ENCODE assay signal across 8 mouse cellular contexts in the genomic region with DNA sequence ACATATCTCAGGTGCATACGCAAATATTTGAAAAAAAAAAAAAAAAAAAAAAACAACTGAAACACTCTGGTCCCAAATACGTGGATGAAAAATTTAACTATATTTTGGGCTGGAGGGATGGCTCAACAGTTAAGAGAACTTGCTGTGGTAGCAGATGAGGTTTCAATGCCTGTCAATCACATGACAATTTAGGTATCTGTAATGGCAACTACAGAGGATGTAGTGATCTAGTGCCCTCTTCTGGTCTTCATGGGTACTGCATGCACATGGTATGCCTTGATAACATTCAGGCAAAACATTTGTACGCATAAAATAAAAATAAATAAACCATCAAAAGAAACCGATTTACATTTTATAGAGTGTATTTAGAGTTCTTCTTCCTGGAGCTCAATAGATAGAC. TPM values are rescaled to one million over a fixed set of nuclear protein-coding genes. Genes with fewer than 3 reads are reported as not detected.
DNase-seq lines count a peak whose midpoint lies in the region; ATAC-seq and TF ChIP-seq lines count a peak whose summit lies in the region.

No protein-coding gene starts in this region.

- no peak overlapping the region for H3K9ac ChIP-seq in liver, adult 2 months (ENCODE audit: low read depth, low read length)
- no peak overlapping the region for H3K9ac ChIP-seq in liver, embryonic 11.5 days (ENCODE audit: low read depth, low read length)
- no peak overlapping the region for H3K9ac ChIP-seq in hindbrain, postnatal 0 days (replicated peaks; ENCODE audit: low read length)

- no peak overlapping the region; the same call in 1 of the 2 replicates for H3K4me2 ChIP-seq in liver, embryonic 11.5 days
- H3K4me2 ChIP-seq in hindbrain, postnatal 0 days (ENCODE audit: low read depth, low read length) = no peak overlapping the region

- no peaks in the 10 kb centered on the region; the same call in 1 of the 2 replicates for H3K4me1 ChIP-seq in liver, adult 2 months (ENCODE audit: control insufficient read depth, insufficient read depth, low read length)
- H3K4me1 ChIP-seq in liver, embryonic 11.5 days (replicated peaks; ENCODE audit: control insufficient read depth, insufficient read depth, low read length) = peaks cover 9% of the 10 kb centered on the region; the same call in 1 of the 2 replicates
- H3K4me1 ChIP-seq in hindbrain, postnatal 0 days (ENCODE audit: insufficient read depth, low read length) = peaks cover 8% of the 10 kb centered on the region; the same call in 1 of the 2 replicates

- no peaks in the 10 kb centered on the region; the same call in 1 of the 2 replicates for H3K27me3 ChIP-seq in liver, adult 2 months (ENCODE audit: control insufficient read depth, insufficient read depth, low read length)
- no peaks in the 10 kb centered on the region for H3K27me3 ChIP-seq in liver, embryonic 11.5 days (replicated peaks; ENCODE audit: control insufficient read depth, insufficient read depth, low read length)
- H3K27me3 ChIP-seq in hindbrain, postnatal 0 days (ENCODE audit: insufficient read depth, low read length) = no peaks in the 10 kb centered on the region

- peak; percentile 33 for TF ChIP-seq CTCF in liver, adult 2 months (IDR thresholded peaks at IDR 0.05; ENCODE audit: low read depth, low read length)
- peak; percentile 79 for TF ChIP-seq CTCF in hindbrain, postnatal 0 days (IDR thresholded peaks at IDR 0.05; ENCODE audit: low read depth)

- no peaks in the 10 kb centered on the region for H3K9me3 ChIP-seq in liver, embryonic 11.5 days (ENCODE audit: control insufficient read depth, low read length)
- no peaks in the 10 kb centered on the region for H3K9me3 ChIP-seq in hindbrain, postnatal 0 days (ENCODE audit: low read length)

- H3K36me3 ChIP-seq in liver, adult 2 months (ENCODE audit: control insufficient read depth, insufficient read depth, low read length) = no peaks in the 10 kb centered on the region
- no peaks in the 10 kb centered on the region for H3K36me3 ChIP-seq in liver, embryonic 11.5 days (ENCODE audit: control insufficient read depth, insufficient read depth, low read length)
- H3K36me3 ChIP-seq in hindbrain, postnatal 0 days (ENCODE audit: insufficient read depth, low read length) = no peaks in the 10 kb centered on the region

- no peaks in the 10 kb centered on the region for H3K79me2 ChIP-seq in liver, adult 2 months (ENCODE audit: control insufficient read depth, insufficient read depth, low read length)

- no peak for TF ChIP-seq POLR2A in liver, adult 2 months (IDR thresholded peaks at IDR 0.05; ENCODE audit: extremely low read depth, insufficient read depth, low read length)

- peak; percentile 13 to 21 for DNase-seq in cerebellum, postnatal 36 days
- DNase-seq in cerebellum, adult 8-10 months = no peak
- peak; percentile 40 for DNase-seq in liver, adult 2 months (ENCODE audit: extremely low read depth, low read depth, low spot score)
- no peak for DNase-seq in liver, embryonic 11.5 days (ENCODE audit: low spot score)
- DNase-seq in adrenal gland, postnatal 10 days = peak; percentile 76
- DNase-seq in hindbrain, postnatal 0 days (ENCODE audit: low spot score) = peak; percentile 63
- DNase-seq in lung, postnatal 25 days (ENCODE audit: low spot score) = peak; percentile 48
- no peak for DNase-seq in frontal cortex, postnatal 10 days (ENCODE audit: low spot score in 2 of 2)

- H3K27ac ChIP-seq in liver, adult 2 months (replicated peaks; ENCODE audit: insufficient read depth, low read depth, low read length) = no peak overlapping the region
- H3K27ac ChIP-seq in liver, embryonic 11.5 days (ENCODE audit: low read depth, low read length) = no peak overlapping the region
- H3K27ac ChIP-seq in hindbrain, postnatal 0 days = no peak overlapping the region

- WGBS in liver, adult 2 months = 67% methylated on average over 4 of the region's 4 CpGs
- WGBS in liver, embryonic 11.5 days = 70% methylated on average over 4 of the region's 4 CpGs
- WGBS in hindbrain, postnatal 0 days = 80% methylated on average over 4 of the region's 4 CpGs

- H3K4me3 ChIP-seq in liver, adult 2 months (ENCODE audit: insufficient read depth, low read depth, low read length) = no peak overlapping the region
- no peak overlapping the region for H3K4me3 ChIP-seq in liver, embryonic 11.5 days (ENCODE audit: low read depth, low read length)
- H3K4me3 ChIP-seq in hindbrain, postnatal 0 days (ENCODE audit: low read length) = no peak overlapping the region

- no peak for ATAC-seq in liver, embryonic 11.5 days (replicated peaks; ENCODE audit: low FRiP score)
- ATAC-seq in hindbrain, postnatal 0 days = no peak

RNA-seq across cellular contexts. Expression of gene Llph, which starts 43.9 kb away (rescaled TPM):
- total RNA-seq in liver, adult 2 months (2014; rRNA removed) = 10.5 and 15.2 TPM in 2 replicates
- polyA plus RNA-seq in liver, adult 2 months (2012; rRNA removed) = 4.0 and 4.9 TPM in 2 replicates
- 86.5 and 92.3 TPM in 2 replicates for polyA plus RNA-seq in liver, embryonic 11.5 days (2014; fragmentation: Nextera tagmentation; extraction: Ambion mirVana)
- 10 to 100 TPM; 20.3 to 24.7 TPM for total RNA-seq in adrenal gland, postnatal 10 days (2021)
- 3.8 and 4.1 TPM in 2 replicates for total RNA-seq in hindbrain, postnatal 0 days (2014; rRNA removed)
- 37.0 and 43.3 TPM in 2 replicates for polyA plus RNA-seq in hindbrain, postnatal 0 days (2015; fragmentation: Nextera tagmentation; extraction: Ambion mirVana)

Comparison
In these comparisons a context has a peak if more than half of its experiments do, and no peak if none do; other contexts are left out.
1. DNase-seq: peak in cerebellum, postnatal 36 days (2 of 2), liver, adult 2 months (single experiment), adrenal gland, postnatal 10 days (single experiment), hindbrain, postnatal 0 days (single experiment) and lung, postnatal 25 days (single experiment); none in cerebellum, adult 8-10 months (single experiment), liver, embryonic 11.5 days (single experiment) and frontal cortex, postnatal 10 days (0 of 2).